Mouse (Mus musculus) liver, embryonic 14.5 days (tissue): Measurements from ENCODE around the gene Cfl1. TPM values are rescaled to one million over a fixed set of nuclear protein-coding genes. Genes with fewer than 3 reads are reported as not detected.

Experiments used
- ATAC-seq: fragments of 200-750 bp; cut with Nextera tagmentation; 2 replicates; pipeline ENCODE4 v1.8.0; 2017; ENCODE audit warnings: moderate number of reproducible peaks, mild to moderate bottlenecking, moderate library complexity; ENCODE audit not compliant: insufficient read depth
- DNase-seq, 3 experiments: peaks; one replicate each; pipeline ENCODE4 v3.0.0-alpha.2; 2012 to 2013; ENCODE audit warnings: low read depth in 3 of 3, low spot score in 3 of 3
- H3K27ac ChIP-seq: fragments of 300-500 bp; sonication (generic); 2 replicates; pipeline ENCODE4 v1.5.1; 2014; ENCODE audit warnings: moderate library complexity, mild to moderate bottlenecking, control low read depth, inconsistent platforms
- H3K27me3 ChIP-seq: fragments of 300-500 bp; sonication (generic); 2 replicates; pipeline ENCODE4 v1.6.1; 2014; ENCODE audit warnings: mild to moderate bottlenecking, low read length, moderate library complexity; ENCODE audit not compliant: control insufficient read depth, insufficient read depth
- H3K36me3 ChIP-seq: fragments of 300-500 bp; sonication (generic); replicated peaks from 2 replicates; pipeline ENCODE4 v1.6.1; 2014; ENCODE audit warnings: low read depth; ENCODE audit not compliant: control insufficient read depth, insufficient read depth
- H3K4me1 ChIP-seq, 2 experiments: fragments of 200-500 bp in 1 of 2; fragments of 300-500 bp in 1 of 2; sonication (generic) in 1 of 2; replicated peaks; 2 replicates each; pipeline ENCODE4 v1.6.1; 2012 to 2014; ENCODE audit warnings: antibody characterized with exemption in 1 of 2, inconsistent platforms in 1 of 2, low read length in 1 of 2; ENCODE audit not compliant: control insufficient read depth in 2 of 2, insufficient read depth in 2 of 2
- H3K4me2 ChIP-seq: fragments of 300-500 bp; sonication (generic); 2 replicates; pipeline ENCODE4 v1.6.1; 2014; ENCODE audit warnings: low read depth, mild to moderate bottlenecking, control low read depth, moderate library complexity
- H3K4me3 ChIP-seq, 2 experiments: fragments of 200-500 bp in 1 of 2; fragments of 300-500 bp in 1 of 2; sonication (generic) in 1 of 2; 2 replicates each; pipeline ENCODE4 v1.5.1; 2012 to 2014; ENCODE audit warnings: low read depth in 2 of 2, low read length in 2 of 2, mild to moderate bottlenecking in 2 of 2, control low read depth in 1 of 2, inconsistent platforms in 1 of 2, moderate library complexity in 1 of 2; ENCODE audit not compliant: insufficient read depth in 1 of 2
- H3K9ac ChIP-seq: fragments of 300-500 bp; sonication (generic); replicated peaks from 2 replicates; pipeline ENCODE4 v1.6.1; 2014; ENCODE audit warnings: mild to moderate bottlenecking, control low read depth, moderate library complexity
- H3K9me3 ChIP-seq: fragments of 300-500 bp; sonication (generic); 2 replicates; pipeline ENCODE4 v1.6.1; 2016; ENCODE audit warnings: low read length, mixed read lengths; ENCODE audit not compliant: control insufficient read depth
- CTCF ChIP-seq: IDR thresholded peaks from 2 replicates; pipeline ENCODE4 v1.5.1; 2016; ENCODE audit warnings: antibody characterized with exemption, low read depth, control low read depth
- EP300 ChIP-seq: IDR thresholded peaks from 2 replicates; pipeline ENCODE4 v1.6.1; 2016; ENCODE audit warnings: antibody characterized with exemption, low read depth
- WGBS: fragments of 180-500 bp; shearing (Covaris S2); extraction: QIAGEN DNeasy Blood & Tissue Kit; methylation state at CpG from one replicate; pipeline ENCODE4 v1.1.7; 2014; ENCODE audit not compliant: insufficient replicate concordance; 5-methylcytosine and 5-hydroxymethylcytosine counted together
- polyA plus RNA-seq, 2 experiments: library from polyadenylated mRNA; depleted of rRNA in 1 of 2; stranded (reverse) in 1 of 2; unstranded in 1 of 2; fragments of >200 nt; fragmentation: Nextera tagmentation in 1 of 2; extraction: Ambion mirVana in 1 of 2; gene quantifications; 2 replicates each; pipeline versions ENCODE4 v1.2.1 to v1.2.3; 2012 to 2014

The Cfl1 gene
- polyA plus RNA-seq, 2 experiments: 443 to 1,304 TPM

DNA sequence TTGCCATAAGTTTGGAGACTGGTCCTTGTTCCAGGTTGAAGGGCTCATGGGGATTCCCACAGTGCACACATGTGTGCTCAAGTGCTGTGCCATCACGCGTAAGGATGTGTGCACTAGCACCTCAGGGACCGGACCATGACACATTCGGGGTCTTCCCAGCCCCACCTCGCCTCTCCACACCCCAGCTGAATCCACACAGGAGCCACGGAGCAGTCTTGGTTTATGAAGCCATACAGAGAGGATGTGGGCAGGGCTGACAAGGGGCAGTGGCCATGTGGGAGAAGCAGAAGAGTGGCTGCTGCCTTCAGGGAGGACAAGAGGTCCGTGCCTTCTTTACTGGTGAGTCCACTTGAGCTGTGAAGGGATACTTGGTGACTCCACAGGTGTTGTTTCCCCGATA is 25.2 kb upstream of the Cfl1 start:
- 82% methylated on average over 8 of the region's 8 CpGs for WGBS
- no peaks in the 10 kb centered on the region for H3K9me3 ChIP-seq
- H3K27me3 ChIP-seq: no peaks in the 10 kb centered on the region
- H3K27ac ChIP-seq: no peak overlapping the region
- peaks cover 3 to 7% of the 10 kb centered on the region in 2 experiments; a peak in 2 of 4 replicates for H3K4me1 ChIP-seq
- no peak overlapping the region for H3K9ac ChIP-seq
- no peak overlapping the region for H3K4me2 ChIP-seq
- H3K36me3 ChIP-seq: no peaks in the 10 kb centered on the region; the same call in none of the 2 replicates
- ATAC-seq (no peak), DNase-seq (no peak)
- H3K4me3 ChIP-seq: no peak overlapping the region
- no peak for TF ChIP-seq EP300
- no peak for TF ChIP-seq CTCF

DNA sequence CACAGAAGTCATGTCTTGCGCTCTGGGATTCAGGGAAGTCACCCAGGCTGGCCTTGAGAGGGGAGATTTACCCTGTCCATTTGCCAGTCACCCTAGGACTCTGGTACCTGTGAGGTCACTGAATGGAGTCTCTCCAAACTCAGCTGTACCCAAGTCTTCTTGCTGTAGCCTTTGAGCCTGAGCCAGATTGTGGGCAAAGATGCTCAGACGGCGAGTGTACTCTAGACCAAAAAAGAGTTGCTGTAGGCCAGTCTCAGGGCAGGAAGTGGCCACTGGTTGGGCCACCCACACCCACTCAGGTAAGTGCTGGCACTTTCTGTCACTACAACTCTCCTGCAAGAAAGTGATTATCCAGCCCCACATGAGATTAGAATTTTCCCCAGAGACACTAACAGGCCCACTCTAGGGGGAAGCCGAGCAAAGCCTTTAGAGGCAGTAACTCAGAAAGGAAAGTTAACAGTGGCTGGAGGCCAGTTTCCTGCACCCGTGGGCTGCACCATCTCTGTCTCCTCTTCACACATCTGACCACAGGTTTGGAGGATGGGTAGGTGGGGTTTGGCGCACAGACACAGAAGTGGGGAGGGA is 23.2 kb upstream of the Cfl1 start:
- H3K4me2 ChIP-seq: no peak overlapping the region
- no peak overlapping the region for H3K27ac ChIP-seq
- H3K4me3 ChIP-seq: no peak overlapping the region
- no peaks in the 10 kb centered on the region for H3K27me3 ChIP-seq
- TF ChIP-seq CTCF (no peak), EP300 (no peak)
- H3K4me1 ChIP-seq: no peaks in the 10 kb centered on the region
- ATAC-seq (no peak), DNase-seq (no peak)
- H3K9me3 ChIP-seq: no peaks in the 10 kb centered on the region
- H3K36me3 ChIP-seq: no peaks in the 10 kb centered on the region; the same call in none of the 2 replicates
- 63% methylated on average over 6 of the region's 6 CpGs for WGBS
- no peak overlapping the region for H3K9ac ChIP-seq

DNA sequence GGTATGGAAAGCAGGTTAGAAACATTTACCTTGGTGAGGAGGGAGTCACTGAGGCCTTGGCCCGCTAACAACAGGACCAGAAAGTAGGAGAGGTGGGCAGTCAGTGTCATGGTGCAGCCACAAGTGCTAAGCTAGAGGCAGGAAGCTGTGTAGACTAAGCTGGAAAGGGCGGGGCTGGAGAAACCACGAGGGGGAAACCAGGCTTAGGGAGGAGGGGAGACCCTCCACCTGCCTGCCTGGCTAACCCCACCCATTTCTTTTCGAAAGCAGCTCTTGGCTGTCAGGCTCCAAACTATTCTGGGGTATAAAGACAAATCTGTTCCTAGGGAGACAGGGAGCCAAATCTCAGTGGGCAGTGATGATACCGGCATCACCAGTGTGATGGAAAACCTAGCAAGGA is 21.9 kb upstream of the Cfl1 start, which contains the start of gene Ctsw:
Gene Ctsw (minus strand): TSS at position 134 of the 400 bp plus-strand sequence.
- Histone ChIP-seq H3K9ac (no peak within 1 kb of the TSS), H3K36me3 (no peaks in the 10 kb centered on the region; the same call in none of the 2 replicates), H3K4me1 (no peaks in the 10 kb centered on the region), H3K27me3 (peaks cover 3% of the 10 kb centered on the region), H3K4me3 (no peak within 1 kb of the TSS), H3K27ac (no peak within 1 kb of the TSS), H3K4me2 (no peak within 1 kb of the TSS), H3K9me3 (no peaks in the 10 kb centered on the region)
- WGBS: 21% methylated on average over 5 of the region's 5 CpGs
- DNase-seq (no peak), ATAC-seq (no peak)
- TF ChIP-seq CTCF (no peak), EP300 (no peak)

DNA sequence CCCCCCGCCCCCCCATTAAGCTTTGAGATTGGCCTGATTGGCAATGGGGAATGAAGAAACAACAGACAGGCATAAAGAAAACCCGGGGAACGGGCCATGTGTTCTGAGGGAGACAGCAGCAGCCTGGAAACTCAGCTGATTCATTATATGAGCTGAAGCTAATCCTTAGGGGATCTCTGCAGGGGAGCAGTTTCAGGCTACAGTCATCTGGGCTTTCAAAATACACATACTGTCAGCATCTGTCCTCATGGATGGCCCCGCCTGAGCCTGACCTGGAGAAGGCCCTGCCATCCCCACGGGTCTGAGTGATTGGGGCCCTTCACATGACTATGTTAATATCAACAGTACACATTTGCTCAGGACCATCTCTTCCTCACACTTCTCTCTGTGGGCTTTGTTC is 18.4 kb upstream of the Cfl1 start:
- no peaks in the 10 kb centered on the region for H3K36me3 ChIP-seq
- peaks cover 0 to 2% of the 10 kb centered on the region in 2 experiments; a peak in 1 of 4 replicates for H3K4me1 ChIP-seq
- DNase-seq: no peak
- H3K27ac ChIP-seq: no peak overlapping the region
- H3K27me3 ChIP-seq: peaks cover 28% of the 10 kb centered on the region
- 53% methylated on average over 5 of the region's 5 CpGs for WGBS
- no peak for TF ChIP-seq CTCF
- no peak for TF ChIP-seq EP300
- no peak overlapping the region for H3K4me3 ChIP-seq
- ATAC-seq: no peak
- H3K4me2 ChIP-seq: no peak overlapping the region
- no peak overlapping the region for H3K9ac ChIP-seq
- H3K9me3 ChIP-seq: no peaks in the 10 kb centered on the region

DNA sequence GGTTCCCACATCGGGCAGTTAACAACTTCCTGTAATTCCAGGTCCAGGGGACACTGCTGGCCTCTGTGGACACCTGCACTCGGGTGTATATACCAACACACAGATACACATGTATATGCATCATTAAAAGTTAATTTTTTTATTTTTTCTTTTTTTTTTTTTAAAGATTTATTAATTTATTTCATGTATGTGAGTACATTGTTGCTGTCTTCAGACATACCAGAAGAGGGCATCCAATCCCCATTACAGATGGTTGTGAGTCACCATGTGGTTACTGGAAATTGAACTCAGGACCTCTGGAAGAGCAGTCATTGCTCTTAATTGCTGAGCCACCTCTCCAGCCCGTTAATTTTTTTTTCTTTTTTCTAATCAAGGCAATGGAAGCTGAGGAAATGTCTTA is 17.4 kb upstream of the Cfl1 start:
- 45% methylated on average over 3 of the region's 3 CpGs for WGBS
- DNase-seq: no peak

More for the DNA sequence above, 17.4 kb upstream of the Cfl1 start:
- Histone ChIP-seq H3K4me3 (no peak overlapping the region), H3K4me2 (no peak overlapping the region), H3K27me3 (peaks cover 28% of the 10 kb centered on the region), H3K27ac (no peak overlapping the region), H3K36me3 (no peaks in the 10 kb centered on the region), H3K9ac (no peak overlapping the region), H3K4me1 (peaks cover 0 to 2% of the 10 kb centered on the region in 2 experiments; a peak in 1 of 4 replicates), H3K9me3 (no peaks in the 10 kb centered on the region)
- peak; percentile 34; the same call in 1 of the 2 replicates for TF ChIP-seq CTCF
- no peak for TF ChIP-seq EP300
- ATAC-seq: no peak
